Mouse (Mus musculus): Measurements from ENCODE around the gene Spns2. TPM values are rescaled to one million over a fixed set of nuclear protein-coding genes. Genes with fewer than 3 reads are reported as not detected.

The Spns2 gene
- polyA plus RNA-seq, 1 experiment from 2014 or later = 8.7 TPM

DNA sequence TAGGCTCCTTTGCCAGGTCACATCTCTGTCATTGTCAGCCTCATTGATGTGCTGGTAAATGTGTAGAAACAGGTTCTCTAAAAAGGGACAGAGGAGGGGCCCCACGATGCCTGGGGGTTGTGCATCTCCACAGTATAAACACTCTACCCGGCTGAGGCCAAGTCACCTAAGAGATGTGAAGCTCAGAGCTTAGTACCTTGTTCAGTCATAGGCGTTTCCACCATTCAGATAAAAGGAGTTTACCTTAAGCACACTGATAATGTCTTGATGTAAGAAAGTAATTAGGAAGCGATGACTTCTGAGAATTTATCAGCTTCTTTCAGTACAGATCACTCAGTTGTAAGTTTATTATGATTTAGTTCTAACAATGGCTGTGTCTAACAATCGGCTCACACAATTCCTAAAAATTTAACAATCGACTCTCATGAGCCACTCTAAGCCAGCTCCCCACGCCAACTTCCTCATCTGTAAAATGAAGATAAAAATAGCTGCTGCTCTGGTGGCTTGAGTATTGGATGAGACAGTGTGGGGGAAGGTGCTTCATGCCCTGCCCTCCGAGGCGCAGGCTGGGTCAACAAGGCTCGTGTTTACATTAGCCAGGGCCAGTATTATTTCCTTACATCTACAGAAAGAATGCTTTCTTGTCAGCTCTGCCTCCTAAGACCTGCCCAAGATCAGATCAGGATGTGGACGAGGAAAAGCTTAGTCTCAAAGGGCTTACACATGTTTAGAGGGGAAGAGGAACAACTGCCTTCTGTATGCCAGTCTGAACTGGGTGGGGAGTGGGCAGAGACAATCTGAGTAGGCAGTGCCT lies 22.8 kb downstream of the Spns2 start:
- no peaks in the 10 kb centered on the region for H3K36me3 ChIP-seq
- no peak overlapping the region for H3K27ac ChIP-seq (replicated peaks)
- no peak overlapping the region for H3K4me3 ChIP-seq
- 65% methylated on average over 11 of the region's 11 CpGs for WGBS
- no peak overlapping the region for H3K4me2 ChIP-seq (replicated peaks)
- no peaks in the 10 kb centered on the region for H3K27me3 ChIP-seq
- H3K9me3 ChIP-seq = no peaks in the 10 kb centered on the region
- H3K4me1 ChIP-seq = peaks cover 9% of the 10 kb centered on the region
- no peak for ATAC-seq (replicated peaks)
- H3K9ac ChIP-seq (replicated peaks) = no peak overlapping the region

DNA sequence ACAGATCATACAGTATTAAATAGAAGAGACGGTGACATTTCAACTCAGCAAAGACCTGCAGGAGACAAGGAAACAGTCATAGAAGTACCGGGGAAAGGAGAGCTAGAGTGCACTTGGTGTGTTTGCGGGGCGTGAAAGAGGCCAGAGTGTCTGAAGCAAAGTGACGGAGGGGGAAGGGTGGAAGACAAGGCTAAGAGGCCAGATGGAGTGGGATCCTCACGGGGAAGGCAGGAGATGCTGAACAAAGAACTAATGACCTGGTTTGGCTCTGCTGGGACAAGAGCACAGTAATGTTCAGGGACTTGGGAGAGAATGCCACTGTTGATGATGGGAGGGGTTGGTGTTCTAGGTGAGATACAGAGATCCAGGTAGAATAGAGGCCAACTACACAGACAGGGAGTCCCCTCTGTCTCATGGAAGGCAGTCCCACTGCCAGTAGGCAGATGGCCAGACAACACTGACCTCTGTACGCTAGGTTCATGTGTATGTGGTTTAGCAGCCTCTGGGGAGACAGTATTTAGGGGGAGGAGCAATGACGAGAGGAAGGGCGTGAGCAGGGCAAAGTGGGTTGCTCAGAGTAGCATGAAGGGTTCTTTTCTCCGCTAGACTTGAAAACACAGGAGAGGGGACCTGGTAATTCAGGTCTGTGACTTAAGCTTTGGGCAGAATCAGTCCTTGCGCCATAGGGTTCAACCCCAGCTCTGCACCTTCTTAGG lies 23.6 kb downstream of the Spns2 start:
- H3K27ac ChIP-seq (replicated peaks) = no peak overlapping the region
- 77% methylated on average over 11 of the region's 11 CpGs for whole genome bisulfite sequencing

DNA sequence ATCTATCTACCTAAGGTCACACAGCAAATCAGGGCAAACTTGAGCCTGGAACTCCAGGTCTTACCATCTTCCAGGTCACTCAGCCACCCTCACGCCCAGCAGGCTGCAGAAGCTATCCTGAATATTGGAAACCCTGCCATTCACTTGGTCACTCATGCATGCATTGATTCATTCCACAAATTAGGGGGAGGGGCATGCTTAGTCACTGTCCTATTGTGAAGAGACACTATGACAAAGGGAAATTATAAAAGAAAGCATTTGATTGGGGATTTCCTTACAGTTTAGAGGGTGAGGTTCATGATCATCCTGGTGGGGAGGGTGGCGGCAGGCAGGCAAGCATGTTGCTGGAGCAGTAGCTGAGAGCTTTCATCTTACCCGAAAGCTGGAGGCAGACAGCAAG lies 24.9 kb downstream of the Spns2 start:
- no peaks in the 10 kb centered on the region for H3K27me3 ChIP-seq
- 26% methylated on average over 3 of the region's 3 CpGs for WGBS
- ATAC-seq (replicated peaks) = no peak
- H3K36me3 ChIP-seq = no peaks in the 10 kb centered on the region
- H3K9ac ChIP-seq (replicated peaks) = no peak overlapping the region
- peaks cover 9% of the 10 kb centered on the region for H3K4me1 ChIP-seq
- H3K4me3 ChIP-seq = no peak overlapping the region
- no peak overlapping the region for H3K27ac ChIP-seq (replicated peaks)
- no peaks in the 10 kb centered on the region for H3K9me3 ChIP-seq
- no peak overlapping the region for H3K4me2 ChIP-seq (replicated peaks)

More for the DNA sequence above, 23.6 kb downstream of the Spns2 start:
- no peaks in the 10 kb centered on the region for H3K9me3 ChIP-seq
- H3K4me3 ChIP-seq = no peak overlapping the region
- no peaks in the 10 kb centered on the region for H3K27me3 ChIP-seq
- no peak for ATAC-seq (replicated peaks)
- H3K4me1 ChIP-seq = peaks cover 9% of the 10 kb centered on the region
- no peaks in the 10 kb centered on the region for H3K36me3 ChIP-seq
- H3K9ac ChIP-seq (replicated peaks) = no peak overlapping the region
- no peak overlapping the region for H3K4me2 ChIP-seq (replicated peaks)

DNA sequence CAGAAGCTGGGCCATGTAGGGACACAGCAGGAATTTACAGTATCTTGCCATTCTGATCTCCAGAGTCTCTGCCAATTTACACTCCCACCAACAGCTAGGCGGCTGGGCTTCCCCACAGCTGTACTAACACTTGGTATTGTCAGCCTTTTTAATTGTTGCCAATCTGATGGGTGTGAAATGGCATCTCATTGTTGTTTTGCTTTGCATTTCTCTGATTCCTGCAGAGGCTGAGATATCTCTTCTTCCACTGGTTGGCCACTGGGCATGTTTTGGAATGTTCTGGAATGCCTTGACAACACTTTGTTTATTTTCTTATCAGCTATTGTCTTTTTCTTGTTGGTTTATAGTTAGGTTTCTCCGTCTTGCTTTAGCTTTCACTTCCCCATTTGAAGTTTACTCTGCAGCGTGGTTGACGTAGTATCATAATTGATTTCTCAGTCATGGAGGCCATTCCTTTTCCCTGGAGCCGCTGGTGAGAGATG lies 28.2 kb downstream of the Spns2 start:
- 63% methylated on average over 5 of the region's 5 CpGs for WGBS
- no peak overlapping the region for H3K9ac ChIP-seq (replicated peaks)
- no peak for ATAC-seq (replicated peaks)
- H3K36me3 ChIP-seq = peaks cover 5% of the 10 kb centered on the region; the same call in 1 of the 2 replicates
- H3K27ac ChIP-seq (replicated peaks) = no peak overlapping the region
- no peaks in the 10 kb centered on the region for H3K9me3 ChIP-seq
- H3K27me3 ChIP-seq = no peaks in the 10 kb centered on the region
- no peak overlapping the region for H3K4me3 ChIP-seq
- no peak overlapping the region for H3K4me2 ChIP-seq (replicated peaks)
- no peaks in the 10 kb centered on the region for H3K4me1 ChIP-seq

DNA sequence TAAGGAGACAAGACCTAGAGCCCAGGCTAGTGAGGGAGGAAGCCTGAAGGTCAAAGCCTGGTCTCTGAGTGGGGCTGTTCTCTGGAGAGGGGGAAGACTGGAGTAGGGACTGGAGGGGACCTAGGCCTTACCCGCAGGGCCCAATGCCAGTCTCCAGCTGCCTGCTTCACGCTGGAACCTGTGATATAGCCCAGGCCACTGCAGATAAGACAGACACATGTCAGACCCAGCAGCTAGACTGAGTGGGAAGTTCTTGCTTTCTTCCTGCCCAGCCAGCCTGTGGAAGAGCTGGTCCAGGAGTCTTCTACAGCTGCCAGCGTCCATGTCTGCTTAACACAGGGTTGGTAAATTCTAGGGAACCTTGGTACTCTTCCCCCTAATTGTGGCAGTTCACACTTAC lies 31.2 kb downstream of the Spns2 start:
- H3K36me3 ChIP-seq = peaks cover 11% of the 10 kb centered on the region; the same call in 1 of the 2 replicates
- 83% methylated on average over 3 of the region's 3 CpGs for WGBS
- no peak overlapping the region for H3K4me2 ChIP-seq (replicated peaks)
- H3K4me1 ChIP-seq = peaks cover 7% of the 10 kb centered on the region
- H3K9me3 ChIP-seq = no peaks in the 10 kb centered on the region
- H3K4me3 ChIP-seq = no peak overlapping the region
- H3K9ac ChIP-seq (replicated peaks) = no peak overlapping the region
- no peak for ATAC-seq (replicated peaks)
- H3K27me3 ChIP-seq = no peaks in the 10 kb centered on the region
- H3K27ac ChIP-seq (replicated peaks) = 0 out of 2 replicates have a peak overlapping the region, but pooled peaks have one; percentile 18

DNA sequence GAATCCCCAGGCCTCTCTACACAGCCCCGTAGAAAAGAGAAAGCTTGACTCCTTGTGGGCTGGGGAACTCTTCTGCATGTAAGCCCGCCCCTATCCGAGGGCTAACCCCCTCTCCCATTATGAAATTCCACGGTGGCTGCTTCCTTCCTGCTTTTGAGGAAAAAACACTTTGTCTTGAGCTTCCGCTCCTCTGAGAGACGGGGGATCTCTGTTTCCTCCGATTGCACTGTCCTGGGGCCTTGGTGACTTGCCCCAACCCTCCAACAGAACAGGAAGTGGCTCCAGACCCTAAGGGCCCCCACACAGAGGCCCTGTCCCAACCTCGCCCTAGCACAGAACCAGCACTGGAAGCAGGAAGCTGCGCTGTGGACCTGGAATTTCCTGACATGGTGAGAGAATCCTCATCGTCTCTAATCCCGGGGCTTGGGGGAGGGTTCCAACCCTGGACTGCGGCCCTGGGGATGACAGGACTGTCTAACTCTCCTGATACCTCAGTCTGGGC lies 31.7 kb downstream of the Spns2 start:
- Histone ChIP-seq H3K4me2 (replicated peaks) (no peak overlapping the region), H3K9ac (replicated peaks) (no peak overlapping the region), H3K9me3 (no peaks in the 10 kb centered on the region), H3K27me3 (no peaks in the 10 kb centered on the region), H3K36me3 (peaks cover 13% of the 10 kb centered on the region), H3K4me3 (no peak overlapping the region), H3K27ac (replicated peaks) (no peak overlapping the region), H3K4me1 (peaks cover 7% of the 10 kb centered on the region)
- ATAC-seq (replicated peaks) = no peak
- 78% methylated on average over 12 of the region's 12 CpGs for WGBS

DNA sequence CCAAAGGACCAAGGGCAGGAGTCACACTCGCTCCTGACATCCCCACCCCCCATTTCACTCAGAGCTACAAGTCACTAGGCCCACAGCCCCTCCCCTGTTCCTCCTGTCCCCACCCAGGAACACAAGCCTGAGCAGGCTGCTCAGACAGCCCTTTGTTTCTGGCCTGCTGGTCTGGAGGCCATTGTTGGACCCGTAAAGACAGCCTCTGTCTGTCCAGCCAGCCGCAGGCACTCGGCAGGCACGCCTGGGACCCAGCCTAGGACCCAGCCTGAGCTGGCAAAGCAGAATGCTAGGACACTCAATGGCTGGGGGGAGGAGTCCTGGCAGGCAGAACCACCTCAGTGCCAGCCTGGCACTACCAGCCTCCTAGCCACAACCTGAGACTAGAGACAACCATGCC lies 34.0 kb downstream of the Spns2 start:
- no peak overlapping the region for H3K9ac ChIP-seq (replicated peaks)
- H3K4me2 ChIP-seq (replicated peaks) = no peak overlapping the region
- peaks cover 7% of the 10 kb centered on the region for H3K4me1 ChIP-seq
- H3K4me3 ChIP-seq = no peak overlapping the region
- H3K36me3 ChIP-seq = peaks cover 34% of the 10 kb centered on the region
- ATAC-seq (replicated peaks) = 0 out of 2 replicates have a peak, but pooled peaks have one; percentile 41
- H3K9me3 ChIP-seq = no peaks in the 10 kb centered on the region
- H3K27me3 ChIP-seq = no peaks in the 10 kb centered on the region
- 21% methylated on average over 5 of the region's 5 CpGs for WGBS
- H3K27ac ChIP-seq (replicated peaks) = 0 out of 2 replicates have a peak overlapping the region, but pooled peaks have one; percentile 7

DNA sequence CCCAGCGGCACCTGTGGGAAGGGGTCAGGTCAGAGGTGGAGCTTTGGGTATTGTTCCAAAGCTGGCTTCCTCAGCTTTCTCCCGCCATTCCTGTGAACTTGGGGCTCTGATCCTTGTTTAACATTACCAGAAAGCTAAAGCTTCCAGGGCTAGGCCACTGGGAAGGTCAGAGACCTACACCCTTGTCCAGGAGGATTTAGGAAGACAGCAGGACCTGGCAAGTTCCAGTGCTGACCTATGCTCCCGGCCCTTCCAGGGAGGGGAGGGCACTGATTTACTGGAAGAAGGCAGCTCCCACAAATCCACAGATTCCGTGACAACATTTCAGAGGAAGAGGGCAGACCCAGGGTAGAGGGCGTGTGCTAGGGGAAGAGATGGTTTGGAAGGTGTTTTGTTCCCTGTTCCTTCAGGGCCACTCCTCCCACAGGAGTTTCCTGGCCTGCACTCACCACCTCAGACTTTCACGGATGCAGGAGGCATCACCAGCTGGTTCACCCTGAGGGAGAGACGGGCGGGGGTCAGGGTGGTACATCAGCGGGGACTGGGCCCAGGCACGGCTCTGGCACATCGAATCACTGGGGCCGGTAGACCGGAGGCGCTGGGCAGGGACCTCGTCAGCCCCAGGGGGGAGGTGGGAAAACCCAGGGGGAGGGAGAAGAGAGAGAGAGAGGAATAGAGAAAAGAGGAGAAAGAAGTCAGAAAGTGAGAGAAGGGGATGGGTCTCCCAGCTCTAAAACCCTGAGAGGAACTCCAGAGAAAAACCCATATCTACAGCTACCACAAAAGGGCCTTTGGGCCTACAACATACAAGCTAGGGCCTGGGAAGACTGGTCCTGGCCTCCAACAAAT lies 36.4 kb downstream of the Spns2 start:
- Histone ChIP-seq H3K36me3 (peaks cover 58% of the 10 kb centered on the region), H3K4me1 (peaks cover 7% of the 10 kb centered on the region), H3K27ac (replicated peaks) (no peak overlapping the region), H3K9ac (replicated peaks) (no peak overlapping the region), H3K4me2 (replicated peaks) (no peak overlapping the region), H3K27me3 (no peaks in the 10 kb centered on the region), H3K9me3 (no peaks in the 10 kb centered on the region), H3K4me3 (no peak overlapping the region)
- ATAC-seq (replicated peaks) = no peak
- 64% methylated on average over 15 of the region's 15 CpGs for WGBS

DNA sequence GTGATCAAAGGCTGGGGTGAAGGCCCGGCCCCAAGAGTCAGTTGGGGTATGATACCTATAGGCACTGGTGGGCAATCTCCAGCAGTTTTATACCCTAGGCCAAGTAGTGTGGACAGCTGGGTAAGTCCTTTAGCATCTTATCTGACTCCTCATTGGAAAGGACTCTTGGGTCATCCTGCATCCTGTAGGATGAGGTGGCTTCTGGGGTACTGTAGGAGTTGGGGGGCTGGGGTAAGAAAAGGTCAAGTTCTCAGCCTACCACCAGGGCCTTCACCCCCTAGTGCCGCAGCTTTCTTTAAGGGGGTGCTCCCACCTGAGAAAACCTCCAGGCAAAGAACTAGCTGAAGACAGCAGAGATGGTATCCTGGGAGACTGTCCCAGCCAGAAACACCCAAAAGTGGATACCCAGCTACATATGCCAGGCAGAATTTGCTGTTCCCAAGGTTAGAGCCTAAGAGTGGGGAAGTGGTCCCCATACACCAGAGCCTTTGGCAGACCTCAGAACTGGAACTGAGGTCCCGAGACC lies 37.5 kb downstream of the Spns2 start:
- peaks cover 68% of the 10 kb centered on the region for H3K36me3 ChIP-seq
- H3K4me3 ChIP-seq = no peak overlapping the region
- ATAC-seq (replicated peaks) = no peak
- peaks cover 7% of the 10 kb centered on the region for H3K4me1 ChIP-seq
- H3K27ac ChIP-seq (replicated peaks) = no peak overlapping the region
- no peak overlapping the region for H3K4me2 ChIP-seq (replicated peaks)
- WGBS = 85% methylated on average over 3 of the region's 3 CpGs
- no peaks in the 10 kb centered on the region for H3K27me3 ChIP-seq
- H3K9ac ChIP-seq (replicated peaks) = no peak overlapping the region
- no peaks in the 10 kb centered on the region for H3K9me3 ChIP-seq

DNA sequence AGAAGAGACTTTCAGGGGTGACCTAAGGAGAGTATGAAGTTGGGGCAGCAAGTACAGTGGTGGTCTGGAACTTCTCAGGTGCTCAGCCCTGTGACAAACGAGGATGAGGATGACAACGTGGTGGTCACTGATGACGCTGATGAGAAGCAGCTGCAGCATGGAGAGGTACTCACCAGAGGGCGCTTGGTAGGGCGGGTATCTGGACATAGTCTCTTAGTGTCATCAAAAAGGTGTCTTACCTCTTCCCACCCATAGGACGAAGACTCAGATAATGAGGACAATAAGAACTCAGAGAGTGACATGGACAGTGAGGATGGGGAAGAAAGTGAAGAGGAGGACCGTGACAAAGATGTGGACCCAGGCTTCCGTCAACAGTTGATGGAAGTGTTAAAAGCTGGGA lies 42.2 kb downstream of the Spns2 start:
- Histone ChIP-seq H3K4me3 (no peak overlapping the region), H3K9ac (replicated peaks) (no peak overlapping the region), H3K9me3 (no peaks in the 10 kb centered on the region), H3K27me3 (no peaks in the 10 kb centered on the region), H3K36me3 (peaks cover 98% of the 10 kb centered on the region), H3K4me2 (replicated peaks) (no peak overlapping the region), H3K4me1 (peaks cover 4% of the 10 kb centered on the region), H3K27ac (replicated peaks) (no peak overlapping the region)
- ATAC-seq (replicated peaks) = no peak
- WGBS = 88% methylated on average over 8 of the region's 8 CpGs

DNA sequence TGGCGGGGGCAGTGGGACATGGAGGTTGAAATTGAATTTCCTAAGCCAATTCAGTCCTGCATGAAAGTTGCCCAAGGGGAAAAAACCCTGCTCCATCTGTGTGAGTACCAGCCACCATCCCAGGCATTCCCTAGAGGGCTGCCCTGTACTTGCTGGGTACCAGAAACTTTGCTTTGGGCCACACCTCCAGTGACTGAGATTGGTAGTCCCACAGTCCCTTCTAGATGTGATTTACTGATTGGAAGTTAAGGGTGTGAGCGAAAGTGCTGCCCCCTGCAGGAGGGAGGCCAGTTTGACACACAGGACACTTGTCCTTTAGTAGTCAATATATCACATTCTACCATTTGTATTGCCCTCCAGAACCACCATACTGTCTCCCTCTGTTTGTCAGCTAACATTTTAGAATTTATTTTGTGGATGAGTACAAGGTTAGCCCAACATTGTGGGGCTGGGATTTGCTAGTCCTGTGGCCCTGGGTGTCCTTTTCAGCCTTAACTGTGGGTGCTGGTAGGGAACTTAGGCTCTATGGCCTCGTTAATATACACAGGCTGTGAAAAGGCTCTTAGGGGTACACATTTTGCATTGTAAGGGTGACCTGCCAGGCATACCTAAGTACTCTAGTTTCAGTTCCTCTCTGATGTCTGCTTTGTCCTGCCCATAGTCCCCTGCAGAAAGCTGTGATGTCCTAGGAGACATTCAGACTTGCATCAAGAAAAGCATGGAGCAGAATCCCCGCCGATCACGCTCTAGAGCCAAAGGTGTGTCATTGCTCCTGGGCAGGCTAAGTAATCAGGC lies 43.2 kb downstream of the Spns2 start:
- Histone ChIP-seq H3K4me2 (replicated peaks) (no peak overlapping the region), H3K9ac (replicated peaks) (no peak overlapping the region), H3K4me3 (no peak overlapping the region), H3K27ac (replicated peaks) (no peak overlapping the region), H3K9me3 (no peaks in the 10 kb centered on the region), H3K36me3 (peaks cover 92% of the 10 kb centered on the region), H3K27me3 (no peaks in the 10 kb centered on the region), H3K4me1 (peaks cover 12% of the 10 kb centered on the region)
- 90% methylated on average over 6 of the region's 6 CpGs for WGBS
- ATAC-seq (replicated peaks) = no peak

All from forebrain, embryonic 15.5 days (tissue).